Mouse (Mus musculus): ENCODE measurements around the gene Mlst8. TPM values are rescaled to one million over a fixed set of nuclear protein-coding genes. Genes with fewer than 3 reads are reported as not detected.

The Mlst8 gene
- polyA plus RNA-seq, 1 experiment from 2014 or later: 32.0 TPM

DNA sequence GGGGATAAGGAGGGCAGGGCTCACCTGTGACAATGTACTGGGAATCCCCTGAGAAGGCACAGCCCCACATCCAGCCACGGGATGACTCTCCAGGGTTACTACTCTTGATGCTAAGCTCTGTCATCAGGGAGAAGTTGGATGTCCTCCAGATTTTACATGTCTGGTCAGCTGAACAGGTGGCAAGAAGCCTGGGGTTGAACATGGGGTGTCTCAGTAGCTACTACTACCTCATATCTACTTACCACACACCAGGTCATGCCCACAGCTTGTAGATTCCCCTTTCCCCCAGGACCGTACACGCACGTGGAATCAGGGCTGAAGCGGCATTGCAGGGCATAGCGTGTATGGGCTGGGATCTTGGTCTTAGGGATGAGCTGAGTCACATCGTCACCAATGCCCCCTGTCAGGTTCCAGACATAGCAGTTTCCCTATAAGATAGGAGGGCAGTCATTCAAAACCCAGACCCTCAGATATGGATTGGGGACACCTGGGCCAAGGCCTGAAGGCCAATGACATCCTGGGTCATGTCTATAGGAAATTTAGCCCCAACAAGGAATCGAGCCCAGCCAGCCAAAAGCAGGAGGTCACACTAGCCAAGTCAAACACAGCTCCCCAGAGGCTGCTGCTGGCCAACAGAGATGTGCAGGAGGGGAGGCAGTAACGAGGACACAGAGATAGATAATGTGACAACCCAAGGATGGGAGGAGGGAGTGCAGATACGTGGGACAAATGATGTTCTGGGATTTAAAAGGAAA, 2.7 kb downstream of the Mlst8 start:
- Histone ChIP-seq H3K4me1 (ENCODE audit: control insufficient read depth, insufficient read depth, low read length) (peaks cover 3% of the 10 kb centered on the region), H3K27ac (replicated peaks; ENCODE audit: low read depth, low read length) (no peak overlapping the region), H3K4me2 (ENCODE audit: low read depth, low read length) (no peak overlapping the region), H3K27me3 (ENCODE audit: control insufficient read depth, insufficient read depth, low read length) (no peaks in the 10 kb centered on the region), H3K4me3 (ENCODE audit: low read depth, low read length) (no peak overlapping the region), H3K9me3 (replicated peaks; ENCODE audit: control insufficient read depth, low read length) (no peaks in the 10 kb centered on the region), H3K36me3 (replicated peaks; ENCODE audit: control insufficient read depth, insufficient read depth, low read depth, low read length) (peaks cover 5% of the 10 kb centered on the region), H3K9ac (replicated peaks; ENCODE audit: low read length) (no peak overlapping the region)
- WGBS: 90% methylated on average over 10 of the region's 10 CpGs
- ATAC-seq (replicated peaks; ENCODE audit: insufficient number of reproducible peaks, low FRiP score, low TSS enrichment, low read depth): no peak
- DNase-seq (ENCODE audit: low spot score): no peak

DNA sequence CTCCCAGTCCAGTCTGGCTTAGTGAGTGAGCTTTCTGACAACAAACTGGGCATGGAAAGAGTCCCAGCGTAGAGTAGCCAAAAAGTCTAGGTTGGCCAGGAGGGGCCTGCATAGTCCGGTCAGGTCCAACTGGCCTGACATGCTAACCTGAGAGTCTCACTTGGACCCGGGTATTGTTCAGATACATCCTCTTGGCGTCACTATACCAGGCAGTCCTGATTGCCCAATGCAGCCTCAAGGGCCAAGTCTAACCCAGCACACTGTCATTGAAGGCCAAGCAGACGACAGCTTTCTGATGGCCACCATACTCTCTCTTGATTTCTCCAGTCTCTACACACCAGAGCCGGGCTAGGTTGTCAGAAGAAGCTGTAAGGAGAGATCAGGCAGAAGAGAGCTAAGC, 3.3 kb downstream of the Mlst8 start:
- Histone ChIP-seq H3K9me3 (replicated peaks; ENCODE audit: control insufficient read depth, low read length) (no peaks in the 10 kb centered on the region), H3K4me2 (ENCODE audit: low read depth, low read length) (no peak overlapping the region), H3K9ac (replicated peaks; ENCODE audit: low read length) (no peak overlapping the region), H3K36me3 (replicated peaks; ENCODE audit: control insufficient read depth, insufficient read depth, low read depth, low read length) (peaks cover 5% of the 10 kb centered on the region), H3K4me1 (ENCODE audit: control insufficient read depth, insufficient read depth, low read length) (peaks cover 3% of the 10 kb centered on the region), H3K4me3 (ENCODE audit: low read depth, low read length) (no peak overlapping the region), H3K27ac (replicated peaks; ENCODE audit: low read depth, low read length) (no peak overlapping the region), H3K27me3 (ENCODE audit: control insufficient read depth, insufficient read depth, low read length) (no peaks in the 10 kb centered on the region)
- ATAC-seq (replicated peaks; ENCODE audit: insufficient number of reproducible peaks, low FRiP score, low TSS enrichment, low read depth) (no peak), DNase-seq (ENCODE audit: low spot score) (no peak)
- WGBS: 88% methylated on average over 6 of the region's 6 CpGs

DNA sequence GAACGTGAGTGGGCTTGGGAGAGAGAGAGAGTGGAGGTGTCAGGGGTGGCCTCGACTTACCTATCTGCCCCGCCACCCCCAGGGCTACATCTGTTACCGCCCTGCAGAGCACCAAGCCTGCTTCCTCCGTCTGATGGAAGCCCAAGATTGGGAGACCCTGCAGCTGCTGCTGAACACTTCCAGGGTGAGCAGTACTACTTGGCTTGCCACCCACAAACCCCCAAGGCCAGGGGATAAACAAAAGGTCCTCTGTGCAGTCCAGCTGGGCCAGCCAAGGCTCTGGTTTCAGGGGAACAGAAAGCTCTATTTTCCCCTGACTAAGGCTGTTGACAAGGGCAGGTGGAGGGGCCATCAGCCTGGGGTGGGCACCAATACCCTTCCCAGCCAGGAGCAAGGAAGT, 4.3 kb downstream of the Mlst8 start:
- H3K4me1 ChIP-seq (ENCODE audit: control insufficient read depth, insufficient read depth, low read length): peaks cover 3% of the 10 kb centered on the region
- DNase-seq (ENCODE audit: low spot score): no peak
- H3K27me3 ChIP-seq (ENCODE audit: control insufficient read depth, insufficient read depth, low read length): no peaks in the 10 kb centered on the region
- no peak overlapping the region for H3K4me2 ChIP-seq (ENCODE audit: low read depth, low read length)
- no peaks in the 10 kb centered on the region for H3K9me3 ChIP-seq (replicated peaks; ENCODE audit: control insufficient read depth, low read length)
- 62% methylated on average over 5 of the region's 5 CpGs for WGBS
- peaks cover 5% of the 10 kb centered on the region for H3K36me3 ChIP-seq (replicated peaks; ENCODE audit: control insufficient read depth, insufficient read depth, low read depth, low read length)
- no peak overlapping the region for H3K27ac ChIP-seq (replicated peaks; ENCODE audit: low read depth, low read length)
- ATAC-seq (replicated peaks; ENCODE audit: insufficient number of reproducible peaks, low FRiP score, low TSS enrichment, low read depth): no peak
- H3K9ac ChIP-seq (replicated peaks; ENCODE audit: low read length): no peak overlapping the region
- H3K4me3 ChIP-seq (ENCODE audit: low read depth, low read length): no peak overlapping the region

DNA sequence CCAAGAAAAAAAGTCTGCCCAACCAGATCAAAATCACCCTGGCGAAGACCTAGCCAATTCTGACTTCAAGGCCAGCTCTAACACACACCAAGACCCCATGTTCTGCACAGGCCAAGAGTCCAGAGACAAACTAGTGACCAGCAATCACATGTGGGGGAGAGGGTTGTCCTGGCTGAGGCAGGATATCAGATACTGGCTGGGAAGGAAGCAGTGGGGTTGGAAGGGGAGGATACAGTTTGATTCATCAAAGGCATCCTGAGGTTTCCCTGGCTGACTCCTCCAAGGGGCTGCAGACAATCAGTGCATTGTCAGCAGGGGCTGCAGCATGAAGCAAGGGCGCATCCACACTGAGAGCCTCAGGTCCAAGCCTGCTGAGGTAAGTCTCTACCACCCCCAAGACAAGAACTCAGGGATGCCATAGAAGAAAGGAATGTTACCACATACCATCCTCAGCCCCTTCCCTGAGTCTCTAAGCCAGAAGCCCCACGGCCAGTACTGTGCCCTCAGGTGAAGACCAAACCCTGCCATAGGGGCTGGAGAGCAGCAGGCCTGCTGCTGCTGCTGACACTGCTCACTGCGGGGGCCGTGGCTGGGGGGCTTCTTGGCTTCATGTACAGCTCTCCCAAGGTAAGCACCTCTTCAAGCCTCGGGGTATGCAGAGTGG, 5.1 kb downstream of the Mlst8 start, which contains the start of gene Bricd5:
TSS of gene Bricd5 (plus strand) at position 273 of the 664 bp plus-strand sequence.
- 56% methylated on average over 6 of the region's 6 CpGs for WGBS
- peaks cover 5% of the 10 kb centered on the region for H3K36me3 ChIP-seq (replicated peaks; ENCODE audit: control insufficient read depth, insufficient read depth, low read depth, low read length)
- H3K27me3 ChIP-seq (ENCODE audit: control insufficient read depth, insufficient read depth, low read length): no peaks in the 10 kb centered on the region
- no peaks in the 10 kb centered on the region for H3K9me3 ChIP-seq (replicated peaks; ENCODE audit: control insufficient read depth, low read length)
- ATAC-seq (replicated peaks; ENCODE audit: insufficient number of reproducible peaks, low FRiP score, low TSS enrichment, low read depth) (no peak), DNase-seq (ENCODE audit: low spot score) (no peak)
- H3K27ac ChIP-seq (replicated peaks; ENCODE audit: low read depth, low read length): no peak within 1 kb of the TSS
- peaks cover 3% of the 10 kb centered on the region for H3K4me1 ChIP-seq (ENCODE audit: control insufficient read depth, insufficient read depth, low read length)
- H3K4me3 ChIP-seq (ENCODE audit: low read depth, low read length): no peak within 1 kb of the TSS
- H3K4me2 ChIP-seq (ENCODE audit: low read depth, low read length): no peak within 1 kb of the TSS
- no peak within 1 kb of the TSS; the same call in 1 of the 2 replicates for H3K9ac ChIP-seq (replicated peaks; ENCODE audit: low read length)

DNA sequence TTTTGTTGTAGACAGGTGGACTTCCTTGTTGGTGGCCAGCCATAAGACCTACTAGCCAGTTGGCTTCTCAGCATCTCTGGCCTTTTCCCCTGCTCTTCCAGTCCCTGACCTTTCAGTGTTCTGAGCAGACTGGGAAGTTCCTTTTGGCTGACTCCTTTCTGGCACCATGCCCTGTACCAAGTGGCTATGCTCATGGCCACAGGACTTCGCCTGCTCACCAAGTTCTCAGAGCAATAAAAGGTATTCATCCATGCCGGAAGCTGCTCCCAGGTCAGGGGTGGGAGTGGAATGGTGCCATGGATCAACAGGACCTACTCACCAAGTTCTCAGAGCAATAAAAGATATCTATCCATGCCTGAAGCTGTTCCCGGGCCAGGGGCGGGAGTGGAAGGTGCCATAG, 6.4 kb downstream of the Mlst8 start:
- no peak for DNase-seq (ENCODE audit: low spot score)
- Histone ChIP-seq H3K9ac (replicated peaks; ENCODE audit: low read length) (no peak overlapping the region; the same call in 1 of the 2 replicates), H3K27ac (replicated peaks; ENCODE audit: low read depth, low read length) (no peak overlapping the region), H3K4me1 (ENCODE audit: control insufficient read depth, insufficient read depth, low read length) (no peaks in the 10 kb centered on the region; the same call in 1 of the 2 replicates), H3K36me3 (replicated peaks; ENCODE audit: control insufficient read depth, insufficient read depth, low read depth, low read length) (peaks cover 5% of the 10 kb centered on the region), H3K4me3 (ENCODE audit: low read depth, low read length) (no peak overlapping the region), H3K4me2 (ENCODE audit: low read depth, low read length) (no peak overlapping the region), H3K9me3 (replicated peaks; ENCODE audit: control insufficient read depth, low read length) (no peaks in the 10 kb centered on the region), H3K27me3 (ENCODE audit: control insufficient read depth, insufficient read depth, low read length) (no peaks in the 10 kb centered on the region)
- 85% methylated on average over 4 of the region's 4 CpGs for WGBS
- no peak for ATAC-seq (replicated peaks; ENCODE audit: insufficient number of reproducible peaks, low FRiP score, low TSS enrichment, low read depth)

DNA sequence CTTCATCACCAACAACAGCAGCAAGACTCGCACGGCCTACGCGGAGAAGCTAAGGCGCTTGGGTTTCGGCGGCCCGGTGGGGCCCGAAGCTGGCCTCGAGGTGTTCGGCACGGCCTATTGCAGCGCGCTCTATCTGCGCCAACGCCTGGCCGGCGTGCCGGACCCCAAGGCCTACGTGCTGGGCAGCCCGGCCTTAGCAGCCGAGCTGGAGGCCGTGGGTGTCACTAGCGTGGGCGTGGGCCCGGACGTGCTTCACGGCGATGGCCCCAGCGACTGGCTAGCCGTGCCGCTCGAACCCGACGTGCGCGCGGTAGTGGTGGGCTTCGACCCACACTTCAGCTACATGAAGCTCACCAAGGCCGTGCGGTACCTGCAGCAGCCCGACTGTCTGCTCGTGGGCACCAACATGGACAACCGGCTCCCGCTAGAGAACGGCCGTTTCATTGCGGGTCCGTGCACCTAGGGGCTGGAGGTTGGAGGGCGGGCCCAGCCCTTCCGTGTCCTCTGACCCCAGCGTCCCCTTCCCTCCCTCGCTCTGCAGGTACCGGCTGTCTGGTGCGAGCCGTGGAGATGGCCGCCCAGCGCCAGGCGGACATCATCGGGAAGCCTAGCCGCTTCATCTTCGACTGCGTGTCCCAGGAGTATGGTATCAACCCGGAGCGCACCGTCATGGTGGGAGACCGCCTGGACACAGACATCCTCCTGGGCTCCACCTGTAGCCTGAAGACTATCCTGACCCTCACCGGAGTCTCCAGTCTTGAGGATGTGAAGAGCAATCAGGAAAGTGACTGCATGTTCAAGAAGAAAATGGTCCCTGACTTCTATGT, 8.0 kb downstream of the Mlst8 start:
- Histone ChIP-seq H3K9ac (replicated peaks; ENCODE audit: low read length) (peak overlapping the region; percentile 88), H3K27me3 (ENCODE audit: control insufficient read depth, insufficient read depth, low read length) (no peaks in the 10 kb centered on the region), H3K4me2 (ENCODE audit: low read depth, low read length) (peak overlapping the region; percentile 97), H3K27ac (replicated peaks; ENCODE audit: low read depth, low read length) (peak overlapping the region; percentile 65), H3K4me1 (ENCODE audit: control insufficient read depth, insufficient read depth, low read length) (no peaks in the 10 kb centered on the region; the same call in 1 of the 2 replicates), H3K9me3 (replicated peaks; ENCODE audit: control insufficient read depth, low read length) (no peaks in the 10 kb centered on the region), H3K4me3 (ENCODE audit: low read depth, low read length) (peak overlapping the region; percentile 86), H3K36me3 (replicated peaks; ENCODE audit: control insufficient read depth, insufficient read depth, low read depth, low read length) (no peaks in the 10 kb centered on the region; the same call in none of the 2 replicates)
- 1% methylated on average over 67 of the region's 68 CpGs for WGBS
- peak; percentile 26 for DNase-seq (ENCODE audit: low spot score)
- 0 out of 2 replicates have a peak, but pooled peaks have one; percentile 4 for ATAC-seq (replicated peaks; ENCODE audit: insufficient number of reproducible peaks, low FRiP score, low TSS enrichment, low read depth)

DNA sequence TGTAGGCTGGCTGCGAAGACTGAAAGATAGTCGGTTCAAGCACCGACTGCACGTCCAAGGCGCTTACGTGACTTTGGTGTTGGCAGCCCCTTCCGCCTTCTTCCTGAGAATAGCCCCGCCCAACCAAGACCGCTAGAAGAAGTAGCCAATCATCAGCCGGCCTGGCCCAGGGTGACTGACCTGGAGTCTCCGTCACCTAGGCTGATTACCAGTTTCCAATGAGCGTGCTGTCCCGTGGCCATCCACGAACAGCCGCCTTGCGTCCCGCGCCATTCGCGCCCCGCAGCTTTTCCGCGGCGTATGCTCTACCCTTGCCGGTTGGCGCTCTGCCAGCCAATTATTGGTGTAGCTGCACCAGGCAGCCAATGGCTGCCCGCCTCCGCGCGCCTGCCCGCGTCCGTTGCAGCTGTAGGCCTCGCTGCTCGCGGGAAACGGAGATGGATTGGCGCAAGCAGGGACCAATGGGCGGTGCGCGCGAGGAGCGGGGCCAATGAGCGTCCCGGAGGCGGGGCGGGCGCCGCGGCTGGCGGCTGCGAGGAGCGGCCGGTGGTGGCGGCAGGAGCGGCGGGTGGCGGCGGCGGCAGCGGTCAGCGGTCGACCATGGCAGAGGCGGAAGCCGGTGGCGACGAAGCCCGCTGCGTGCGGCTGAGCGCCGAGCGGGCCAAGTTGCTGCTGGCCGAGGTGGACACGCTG, 8.8 kb downstream of the Mlst8 start, which contains the start of the genes E4f1 and Pgp:
TSS of gene E4f1 (minus strand) at position 404 of the 693 bp plus-strand sequence.
TSS of gene Pgp (plus strand) at position 483 of the 693 bp plus-strand sequence.
- H3K9me3 ChIP-seq (replicated peaks; ENCODE audit: control insufficient read depth, low read length): no peaks in the 10 kb centered on the region
- H3K4me3 ChIP-seq (ENCODE audit: low read depth, low read length): peak within 1 kb of the TSS; percentile 86
- H3K36me3 ChIP-seq (replicated peaks; ENCODE audit: control insufficient read depth, insufficient read depth, low read depth, low read length): no peaks in the 10 kb centered on the region; the same call in none of the 2 replicates
- H3K27me3 ChIP-seq (ENCODE audit: control insufficient read depth, insufficient read depth, low read length): no peaks in the 10 kb centered on the region
- H3K27ac ChIP-seq (replicated peaks; ENCODE audit: low read depth, low read length): peak within 1 kb of the TSS; percentile 65
- H3K9ac ChIP-seq (replicated peaks; ENCODE audit: low read length): peak within 1 kb of the TSS; percentile 88
- H3K4me1 ChIP-seq (ENCODE audit: control insufficient read depth, insufficient read depth, low read length): no peaks in the 10 kb centered on the region; the same call in 1 of the 2 replicates
- peak within 1 kb of the TSS; percentile 97 for H3K4me2 ChIP-seq (ENCODE audit: low read depth, low read length)
- ATAC-seq (replicated peaks; ENCODE audit: insufficient number of reproducible peaks, low FRiP score, low TSS enrichment, low read depth) (peak; percentile 96), DNase-seq (ENCODE audit: low spot score) (peak; percentile 99)
- under 1% methylated on average over 66 of the region's 75 CpGs for WGBS

Data from embryonic facial prominence, embryonic 11.5 days (tissue).